Mouse (Mus musculus): ENCODE results near the gene Mre11a.

DNA sequence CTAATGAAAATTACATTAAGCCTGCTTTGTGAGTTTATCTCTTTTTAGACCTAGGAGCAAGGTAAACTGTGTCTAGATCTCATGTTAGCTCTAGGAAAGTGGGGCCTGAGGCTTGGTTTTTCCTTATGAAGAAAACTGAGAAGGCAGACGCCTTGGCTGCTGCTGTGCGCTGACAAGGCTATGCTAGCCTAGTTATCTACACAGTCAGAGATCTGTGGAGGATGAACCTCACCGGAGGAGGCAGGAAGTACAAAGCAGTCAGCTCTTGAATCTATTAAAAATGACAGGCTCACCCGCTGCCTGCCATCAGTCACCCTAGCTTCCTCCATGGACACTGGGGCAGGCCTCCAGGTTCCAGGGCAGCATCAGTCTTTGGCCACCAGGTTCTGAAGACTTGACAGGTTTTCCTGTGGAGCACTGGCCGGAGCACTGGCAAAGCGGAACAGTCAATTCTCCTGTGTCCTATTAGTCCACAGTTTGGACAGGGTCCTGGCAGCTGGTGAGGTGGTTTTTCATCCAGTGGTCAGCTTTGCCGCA, 73.8 kb downstream of the Mre11a start:
- TF ChIP-seq POLR2A (IDR thresholded peaks at IDR 0.05; ENCODE audit: borderline replicate concordance, extremely low read depth, insufficient read depth, insufficient read length, poor library complexity, severe bottlenecking) (no peak), CTCF (IDR thresholded peaks at IDR 0.05; ENCODE audit: borderline replicate concordance, extremely low read depth, insufficient read depth, insufficient read length) (no peak)

Data from brain, embryonic 14.5 days (tissue).